Mouse (Mus musculus) forebrain, embryonic 10.5 days (tissue): Measurements from ENCODE around the gene Nlrc5. TPM values are rescaled to one million over a fixed set of nuclear protein-coding genes. Genes with fewer than 3 reads are reported as not detected.

Source experiments
- DNase-seq: peaks from one replicate; pipeline ENCODE4 v3.0.0-alpha.2; 2017; ENCODE audit warnings: low spot score; ENCODE audit errors: extremely low spot score
- H3K27ac ChIP-seq: fragments of 300-500 bp; sonication (generic); 2 replicates; pipeline ENCODE4 v1.5.1; 2016; ENCODE audit warnings: mild to moderate bottlenecking
- H3K27me3 ChIP-seq: fragments of 300-500 bp; sonication (generic); 2 replicates; pipeline ENCODE4 v1.6.1; 2016; ENCODE audit warnings: mild to moderate bottlenecking; ENCODE audit not compliant: poor library complexity, severe bottlenecking
- H3K36me3 ChIP-seq: fragments of 300-500 bp; sonication (generic); replicated peaks from 2 replicates; pipeline ENCODE4 v1.6.1; 2016; ENCODE audit warnings: mild to moderate bottlenecking, moderate library complexity
- H3K4me1 ChIP-seq: fragments of 300-500 bp; sonication (generic); 2 replicates; pipeline ENCODE4 v1.6.1; 2016
- H3K4me3 ChIP-seq: fragments of 300-500 bp; sonication (generic); 2 replicates; pipeline ENCODE4 v1.5.1; 2016; ENCODE audit warnings: mild to moderate bottlenecking, moderate library complexity
- H3K9me3 ChIP-seq: fragments of 300-500 bp; sonication (generic); 2 replicates; pipeline ENCODE4 v1.6.1; 2016; ENCODE audit warnings: mild to moderate bottlenecking, moderate library complexity
- WGBS: fragments of 180-500 bp; shearing (Covaris S2); methylation state at CpG from one replicate; pipeline ENCODE4 v1.1.7; 2016; 5-methylcytosine and 5-hydroxymethylcytosine counted together
- polyA plus RNA-seq: library from polyadenylated mRNA; unstranded; fragments of >200 nt; fragmentation: Nextera tagmentation; extraction: Ambion mirVana; gene quantifications from 2 replicates; pipeline ENCODE4 v1.2.1, GENCODE M21; 2016

Gene Nlrc5
- polyA plus RNA-seq, 1 experiment from 2014 or later: 0.25 TPM

GRCm38 (mm10) chr8:94522482-94522881 lies 88.3 kb downstream of the Nlrc5 start:
- Histone ChIP-seq H3K27ac (no peak overlapping the region), H3K4me3 (no peak overlapping the region), H3K4me1 (no peaks in the 10 kb centered on the region), H3K36me3 (no peaks in the 10 kb centered on the region), H3K27me3 (no peaks in the 10 kb centered on the region), H3K9me3 (no peaks in the 10 kb centered on the region)
- WGBS: 81% methylated on average over 3 of the region's 3 CpGs
- no peak for DNase-seq

GRCm38 (mm10) chr8:94524554-94524953 lies 90.4 kb downstream of the Nlrc5 start:
- H3K27me3 ChIP-seq: peaks cover under 1% of the 10 kb centered on the region; the same call in 1 of the 2 replicates
- no peak overlapping the region for H3K4me3 ChIP-seq
- no peak overlapping the region for H3K27ac ChIP-seq
- H3K4me1 ChIP-seq: no peaks in the 10 kb centered on the region
- DNase-seq: no peak
- H3K36me3 ChIP-seq: no peaks in the 10 kb centered on the region
- H3K9me3 ChIP-seq: no peaks in the 10 kb centered on the region
- 89% methylated on average over 9 of the region's 9 CpGs for WGBS

GRCm38 (mm10) chr8:94527178-94527577 lies 93.0 kb downstream of the Nlrc5 start:
- Histone ChIP-seq H3K27ac (no peak overlapping the region), H3K9me3 (no peaks in the 10 kb centered on the region), H3K36me3 (no peaks in the 10 kb centered on the region), H3K27me3 (peaks cover 26% of the 10 kb centered on the region), H3K4me1 (peaks cover 6% of the 10 kb centered on the region), H3K4me3 (no peak overlapping the region)
- WGBS: 90% methylated on average over 7 of the region's 7 CpGs
- no peak for DNase-seq

- H3K36me3 ChIP-seq: no peaks in the 10 kb centered on the region
- peak; percentile 48 for DNase-seq
- WGBS: 56% methylated on average over 4 of the region's 4 CpGs
- H3K27ac ChIP-seq: no peak overlapping the region
- H3K9me3 ChIP-seq: no peaks in the 10 kb centered on the region
- H3K4me3 ChIP-seq: no peak overlapping the region
- peaks cover 36% of the 10 kb centered on the region for H3K27me3 ChIP-seq
- peaks cover 16% of the 10 kb centered on the region for H3K4me1 ChIP-seq
These were observed 94.1 kb downstream of the Nlrc5 start for GRCm38 (mm10) chr8:94528245-94528644.

GRCm38 (mm10) chr8:94529875-94530274 lies 95.7 kb downstream of the Nlrc5 start:
- Histone ChIP-seq H3K36me3 (no peaks in the 10 kb centered on the region), H3K27ac (no peak overlapping the region), H3K4me3 (no peak overlapping the region), H3K9me3 (no peaks in the 10 kb centered on the region), H3K4me1 (peaks cover 33% of the 10 kb centered on the region), H3K27me3 (peaks cover 53% of the 10 kb centered on the region)
- no peak for DNase-seq
- WGBS: 72% methylated on average over 4 of the region's 4 CpGs

- peaks cover 60% of the 10 kb centered on the region for H3K27me3 ChIP-seq
- no peaks in the 10 kb centered on the region for H3K9me3 ChIP-seq
- H3K36me3 ChIP-seq: no peaks in the 10 kb centered on the region
- H3K4me3 ChIP-seq: no peak overlapping the region
- DNase-seq: no peak
- peaks cover 40% of the 10 kb centered on the region for H3K4me1 ChIP-seq
- WGBS: 94% methylated on average over 4 of the region's 4 CpGs
- no peak overlapping the region for H3K27ac ChIP-seq
These were observed 96.5 kb downstream of the Nlrc5 start for GRCm38 (mm10) chr8:94530643-94531042.

GRCm38 (mm10) chr8:94532000-94532399 lies 97.8 kb downstream of the Nlrc5 start:
- peaks cover 66% of the 10 kb centered on the region for H3K27me3 ChIP-seq
- H3K27ac ChIP-seq: peak overlapping the region; percentile 91
- peaks cover 43% of the 10 kb centered on the region for H3K4me1 ChIP-seq
- no peaks in the 10 kb centered on the region for H3K36me3 ChIP-seq
- under 1% methylated on average over 8 of the region's 8 CpGs for WGBS
- peak overlapping the region; percentile 73 for H3K4me3 ChIP-seq
- DNase-seq: peak; percentile 53
- H3K9me3 ChIP-seq: no peaks in the 10 kb centered on the region

GRCm38 (mm10) chr8:94532525-94532872 lies 98.3 kb downstream of the Nlrc5 start:
- no peak for DNase-seq
- Histone ChIP-seq H3K27ac (peak overlapping the region; percentile 91), H3K36me3 (no peaks in the 10 kb centered on the region), H3K27me3 (peaks cover 66% of the 10 kb centered on the region), H3K4me3 (peak overlapping the region; percentile 73), H3K9me3 (no peaks in the 10 kb centered on the region), H3K4me1 (peaks cover 43% of the 10 kb centered on the region)
- 0% methylated on average over 34 of the region's 34 CpGs for WGBS

GRCm38 (mm10) chr8:94532873-94533671 lies 98.9 kb downstream of the Nlrc5 start, which contains the start of gene Cpne2:
TSS of gene Cpne2 (plus strand) at chr8:94532990.
- no peaks in the 10 kb centered on the region for H3K9me3 ChIP-seq
- WGBS: under 1% methylated on average over 76 of the region's 81 CpGs
- H3K4me3 ChIP-seq: peak within 1 kb of the TSS; percentile 73
- H3K27ac ChIP-seq: peak within 1 kb of the TSS; percentile 91
- peaks cover 43% of the 10 kb centered on the region for H3K4me1 ChIP-seq
- DNase-seq: peak; percentile 66
- H3K36me3 ChIP-seq: no peaks in the 10 kb centered on the region
- peaks cover 66% of the 10 kb centered on the region for H3K27me3 ChIP-seq

- no peaks in the 10 kb centered on the region for H3K36me3 ChIP-seq
- no peak overlapping the region for H3K4me3 ChIP-seq
- H3K27me3 ChIP-seq: peaks cover 65% of the 10 kb centered on the region
- WGBS: 55% methylated on average over 4 of the region's 4 CpGs
- no peaks in the 10 kb centered on the region for H3K9me3 ChIP-seq
- no peak for DNase-seq
- 0 out of 2 replicates have a peak overlapping the region, but pooled peaks have one; percentile 48 for H3K27ac ChIP-seq
- H3K4me1 ChIP-seq: peaks cover 43% of the 10 kb centered on the region
These were observed 100.5 kb downstream of the Nlrc5 start for GRCm38 (mm10) chr8:94534612-94535011.

- Histone ChIP-seq H3K4me1 (peaks cover 46% of the 10 kb centered on the region), H3K27ac (peak overlapping the region; percentile 42; the same call in 1 of the 2 replicates)
- 86% methylated on average over 7 of the region's 7 CpGs for WGBS
These were observed 101.5 kb downstream of the Nlrc5 start for GRCm38 (mm10) chr8:94535631-94536030.

GRCm38 (mm10) chr8:94537456-94537855 lies 103.3 kb downstream of the Nlrc5 start:
- H3K27ac ChIP-seq: no peak overlapping the region
- WGBS: 80% methylated on average over 2 of the region's 2 CpGs
- DNase-seq: no peak
- peaks cover 38% of the 10 kb centered on the region for H3K27me3 ChIP-seq
- H3K4me1 ChIP-seq: peaks cover 37% of the 10 kb centered on the region
- H3K36me3 ChIP-seq: no peaks in the 10 kb centered on the region
- no peaks in the 10 kb centered on the region for H3K9me3 ChIP-seq
- no peak overlapping the region for H3K4me3 ChIP-seq

More at GRCm38 (mm10) chr8:94535631-94536030, 101.5 kb downstream of the Nlrc5 start:
- H3K27me3 ChIP-seq: peaks cover 56% of the 10 kb centered on the region
- no peaks in the 10 kb centered on the region for H3K36me3 ChIP-seq
- DNase-seq: no peak
- H3K4me3 ChIP-seq: no peak overlapping the region
- no peaks in the 10 kb centered on the region for H3K9me3 ChIP-seq

- H3K36me3 ChIP-seq: no peaks in the 10 kb centered on the region
- WGBS: 94% methylated on average over 2 of the region's 2 CpGs
- H3K4me3 ChIP-seq: no peak overlapping the region
- peaks cover 12% of the 10 kb centered on the region for H3K4me1 ChIP-seq
- H3K27ac ChIP-seq: no peak overlapping the region
- H3K27me3 ChIP-seq: peaks cover 12% of the 10 kb centered on the region
- DNase-seq: no peak
- H3K9me3 ChIP-seq: no peaks in the 10 kb centered on the region
These were observed 105.9 kb downstream of the Nlrc5 start for GRCm38 (mm10) chr8:94540025-94540424.
